Mouse (Mus musculus): Measurements from ENCODE around the gene Mcmbp.

DNA sequence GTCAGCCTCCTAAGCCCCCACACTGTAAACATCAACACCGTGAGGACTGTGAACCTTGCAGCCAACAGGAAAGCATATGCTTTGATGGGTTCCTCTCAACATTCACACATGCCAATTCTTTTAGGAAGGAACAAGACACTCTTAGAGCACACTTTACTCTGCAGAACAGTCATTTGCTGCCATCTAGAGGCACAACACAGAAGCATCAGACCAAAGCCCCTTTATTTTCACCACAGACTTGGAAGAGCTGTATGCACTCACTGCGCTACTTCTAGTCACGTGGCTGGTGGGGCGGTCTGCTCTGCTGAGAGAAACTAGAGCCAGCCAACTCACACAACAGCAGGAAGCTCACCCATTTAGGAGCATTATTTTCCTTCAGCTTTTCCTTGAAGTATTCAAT, 15.5 kb downstream of the Mcmbp start:
- TF ChIP-seq CTCF (IDR thresholded peaks at IDR 0.05; ENCODE audit: low read depth, low read length) (no peak), POLR2A (IDR thresholded peaks at IDR 0.05; ENCODE audit: borderline replicate concordance, low read depth, low read length) (no peak)
